Mouse (Mus musculus) limb, embryonic 15.5 days (tissue): ENCODE measurements around the gene Olfr679. TPM values are rescaled to one million over a fixed set of nuclear protein-coding genes. Genes with fewer than 3 reads are reported as not detected.
"Not testable (repeated sequence)": the region's sequence is repeated elsewhere in the genome, so short reads cannot be mapped to it uniquely, and the experiment has no call there.

Source experiments
- ATAC-seq: fragments of 200-750 bp; cut with Nextera tagmentation; 2 replicates; pipeline ENCODE4 v1.8.0; 2017; ENCODE audit warnings: low read depth, moderate TSS enrichment; ENCODE audit not compliant: insufficient number of reproducible peaks, low FRiP score, low TSS enrichment
- H3K27ac ChIP-seq: fragments of 300-500 bp; sonication (generic); 2 replicates; pipeline ENCODE4 v1.5.1; 2015; ENCODE audit warnings: moderate library complexity, mild to moderate bottlenecking, inconsistent platforms
- H3K27me3 ChIP-seq: fragments of 300-500 bp; sonication (generic); 2 replicates; pipeline ENCODE4 v1.6.1; 2015; ENCODE audit warnings: inconsistent platforms
- H3K36me3 ChIP-seq: fragments of 300-500 bp; sonication (generic); 2 replicates; pipeline ENCODE4 v1.6.1; 2015; ENCODE audit warnings: inconsistent platforms
- H3K4me1 ChIP-seq: fragments of 300-500 bp; sonication (generic); 2 replicates; pipeline ENCODE4 v1.6.1; 2015; ENCODE audit warnings: inconsistent platforms
- H3K4me2 ChIP-seq: fragments of 300-500 bp; sonication (generic); 2 replicates; pipeline ENCODE4 v1.6.1; 2015; ENCODE audit warnings: mild to moderate bottlenecking, inconsistent platforms
- H3K4me3 ChIP-seq: fragments of 300-500 bp; sonication (generic); 2 replicates; pipeline ENCODE4 v1.5.1; 2015; ENCODE audit warnings: mild to moderate bottlenecking, inconsistent platforms
- H3K9ac ChIP-seq: fragments of 300-500 bp; sonication (generic); 2 replicates; pipeline ENCODE4 v1.6.1; 2015; ENCODE audit warnings: inconsistent platforms
- H3K9me3 ChIP-seq: fragments of 300-500 bp; sonication (generic); 2 replicates; pipeline ENCODE4 v1.6.1; 2016; ENCODE audit warnings: inconsistent platforms
- WGBS: fragments of 180-500 bp; shearing (Covaris S2); methylation state at CpG from one replicate; pipeline ENCODE4 v1.1.7; 2015; 5-methylcytosine and 5-hydroxymethylcytosine counted together
- polyA plus RNA-seq: library from polyadenylated mRNA; unstranded; fragments of >200 nt; fragmentation: Nextera tagmentation; extraction: Ambion mirVana; gene quantifications from 2 replicates; pipeline ENCODE4 v1.2.1, GENCODE M21; 2015

Gene Olfr679
- polyA plus RNA-seq: not detected in 2 replicates

DNA sequence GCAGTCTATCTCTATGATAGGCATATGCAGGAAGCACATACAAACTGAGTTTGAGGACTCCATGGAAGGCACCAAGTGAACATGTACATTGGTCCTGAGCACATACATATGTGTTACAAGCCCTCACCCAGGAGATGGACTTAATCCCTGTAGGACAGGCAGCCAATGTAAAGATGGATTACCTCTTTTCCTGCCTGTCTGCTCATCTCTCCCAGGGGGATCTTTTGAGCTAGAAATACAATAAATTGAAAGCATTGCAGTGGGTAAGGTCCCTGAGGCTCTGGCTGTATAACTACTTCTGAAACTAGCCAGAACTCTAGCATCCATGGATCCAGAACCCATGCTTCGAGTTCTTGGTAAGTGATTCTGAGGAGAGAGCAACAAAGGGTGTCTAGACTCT, at the start of gene Olfr679:
Gene Olfr679, plus strand, starts transcription at position 301 of the 400 bp plus-strand sequence.
- no peaks in the 10 kb centered on the region for H3K27me3 ChIP-seq
- H3K4me1 ChIP-seq: no peaks in the 10 kb centered on the region
- no peak within 1 kb of the TSS for H3K27ac ChIP-seq
- no peaks in the 10 kb centered on the region for H3K36me3 ChIP-seq
- WGBS: 57% methylated on average over 1 of the region's 1 CpGs
- no peaks in the 10 kb centered on the region for H3K9me3 ChIP-seq
- no peak within 1 kb of the TSS for H3K4me3 ChIP-seq
- no peak within 1 kb of the TSS for H3K4me2 ChIP-seq
- ATAC-seq: no peak
- H3K9ac ChIP-seq: no peak within 1 kb of the TSS

- H3K4me3 ChIP-seq: no peak within 1 kb of the TSS
- H3K4me2 ChIP-seq: no peak within 1 kb of the TSS
- ATAC-seq: no peak
- no peaks in the 10 kb centered on the region for H3K36me3 ChIP-seq
- H3K27ac ChIP-seq: no peak within 1 kb of the TSS
- H3K4me1 ChIP-seq: no peaks in the 10 kb centered on the region
- H3K9me3 ChIP-seq: no peaks in the 10 kb centered on the region
- H3K9ac ChIP-seq: no peak within 1 kb of the TSS
- no peaks in the 10 kb centered on the region for H3K27me3 ChIP-seq
Measured at GRCm38 (mm10) chr7:105032398-105032797, 48.6 kb upstream of the Olfr679 start, which contains the start of gene Olfr676. Gene Olfr676 (plus strand): TSS chr7:105032698.

- not testable (repeated sequence) for H3K9ac ChIP-seq, H3K4me1 ChIP-seq, H3K27me3 ChIP-seq, H3K4me3 ChIP-seq, H3K9me3 ChIP-seq, H3K27ac ChIP-seq, ATAC-seq, H3K4me2 ChIP-seq, H3K36me3 ChIP-seq
- WGBS: 48% methylated on average over 5 of the region's 5 CpGs
Measured at GRCm38 (mm10) chr7:105033836-105034235, 47.2 kb upstream of the Olfr679 start.

- H3K4me2 ChIP-seq: no peak overlapping the region
- no peaks in the 10 kb centered on the region for H3K9me3 ChIP-seq
- H3K36me3 ChIP-seq: no peaks in the 10 kb centered on the region
- no peaks in the 10 kb centered on the region for H3K4me1 ChIP-seq
- H3K4me3 ChIP-seq: no peak overlapping the region
- no peaks in the 10 kb centered on the region for H3K27me3 ChIP-seq
- H3K27ac ChIP-seq: no peak overlapping the region
- no peak for ATAC-seq
- H3K9ac ChIP-seq: no peak overlapping the region
Measured at GRCm38 (mm10) chr7:105058951-105059350, 22.1 kb upstream of the Olfr679 start.

GRCm38 (mm10) chr7:105064175-105064574, 16.8 kb upstream of the Olfr679 start, which contains the start of gene Olfr678:
Gene Olfr678 (plus strand): TSS chr7:105064475.
- Histone ChIP-seq H3K27me3 (no peaks in the 10 kb centered on the region), H3K4me3 (no peak within 1 kb of the TSS), H3K9me3 (no peaks in the 10 kb centered on the region), H3K27ac (no peak within 1 kb of the TSS), H3K36me3 (no peaks in the 10 kb centered on the region), H3K4me1 (no peaks in the 10 kb centered on the region), H3K4me2 (no peak within 1 kb of the TSS), H3K9ac (no peak within 1 kb of the TSS)
- WGBS: 81% methylated on average over 1 of the region's 1 CpGs
- ATAC-seq: no peak

DNA sequence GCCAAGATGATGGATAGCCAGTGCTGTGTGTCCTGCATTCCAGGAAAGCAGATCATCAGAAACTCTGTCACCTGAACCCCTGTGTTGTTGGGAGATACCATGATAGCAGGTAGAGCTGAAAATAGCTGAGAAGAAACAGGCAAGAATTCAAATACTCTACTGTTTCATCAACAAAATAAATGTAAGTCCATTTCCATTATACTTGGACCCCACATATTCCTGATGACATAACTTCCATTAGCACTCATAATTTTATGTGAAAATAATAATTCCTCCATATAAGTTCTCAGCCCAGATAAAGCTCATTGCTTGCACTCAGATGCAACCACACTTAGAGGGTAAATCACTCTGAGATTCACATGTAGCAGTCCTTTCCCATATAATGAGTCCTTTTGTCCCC, 11.7 kb downstream of the Olfr679 start, which contains the start of gene Olfr680-ps1:
Gene Olfr680-ps1, minus strand, starts transcription at position 101 of the 400 bp plus-strand sequence.
- not testable (repeated sequence) for H3K4me1 ChIP-seq, H3K27me3 ChIP-seq, H3K27ac ChIP-seq, H3K9me3 ChIP-seq, H3K4me3 ChIP-seq, H3K4me2 ChIP-seq, H3K36me3 ChIP-seq, ATAC-seq, H3K9ac ChIP-seq

- Histone ChIP-seq H3K9me3 (no peaks in the 10 kb centered on the region), H3K4me3 (no peak within 1 kb of the TSS), H3K4me2 (no peak within 1 kb of the TSS), H3K27ac (no peak within 1 kb of the TSS), H3K9ac (no peak within 1 kb of the TSS), H3K4me1 (no peaks in the 10 kb centered on the region), H3K36me3 (no peaks in the 10 kb centered on the region), H3K27me3 (no peaks in the 10 kb centered on the region)
- ATAC-seq: no peak
Measured at GRCm38 (mm10) chr7:105116536-105116935, 35.5 kb downstream of the Olfr679 start, which contains the start of gene Olfr681. Gene Olfr681 (plus strand): TSS chr7:105116836.

Other genes starting within 250 kb of the Olfr679 start
- gene Usp17lb, start 238.6 kb upstream of the Olfr679 start, polyA plus RNA-seq: not detected in 2 replicates
- gene Usp17la, start 224.2 kb upstream of the Olfr679 start, polyA plus RNA-seq: not detected in 2 replicates
- not detected in 2 replicates for gene Olfr665, start 203.2 kb upstream of the Olfr679 start, polyA plus RNA-seq
- 0.19 TPM in 1 of 2 replicates, not detected in the other for gene Olfr666, start 185.3 kb upstream of the Olfr679 start, polyA plus RNA-seq
- gene Olfr667, start 159.7 kb upstream of the Olfr679 start, polyA plus RNA-seq: not detected in 2 replicates
- gene Olfr668, start 153.1 kb upstream of the Olfr679 start, polyA plus RNA-seq: not detected in 2 replicates
- not detected in 2 replicates for gene Olfr669, start 147.0 kb upstream of the Olfr679 start, polyA plus RNA-seq
- gene Olfr670, start 118.6 kb upstream of the Olfr679 start, polyA plus RNA-seq: not detected in 2 replicates
- gene Olfr671, start 102.1 kb upstream of the Olfr679 start, polyA plus RNA-seq: not detected in 2 replicates
- not detected in 2 replicates for gene Olfr672, start 79.2 kb upstream of the Olfr679 start, polyA plus RNA-seq
- gene Olfr675, start 52.7 kb upstream of the Olfr679 start, polyA plus RNA-seq: not detected in 2 replicates
- not detected in 2 replicates for gene Olfr676, start 48.5 kb upstream of the Olfr679 start, polyA plus RNA-seq
- not detected in 2 replicates for gene Olfr677, start 29.8 kb upstream of the Olfr679 start, polyA plus RNA-seq
- not detected in 2 replicates for gene Olfr678, start 16.7 kb upstream of the Olfr679 start, polyA plus RNA-seq
- gene Olfr680-ps1, start 11.6 kb downstream of the Olfr679 start, polyA plus RNA-seq: not detected in 2 replicates
- not detected in 2 replicates for gene Olfr681, start 35.6 kb downstream of the Olfr679 start, polyA plus RNA-seq
- gene Olfr683, start 65.8 kb downstream of the Olfr679 start, polyA plus RNA-seq: not detected in 2 replicates
- not detected in 2 replicates for gene Olfr684, start 82.4 kb downstream of the Olfr679 start, polyA plus RNA-seq
- not detected in 2 replicates for gene Olfr685, start 104.8 kb downstream of the Olfr679 start, polyA plus RNA-seq
- gene Olfr686, start 126.3 kb downstream of the Olfr679 start, polyA plus RNA-seq: not detected in 2 replicates
- not detected in 2 replicates for gene Olfr688, start 206.9 kb downstream of the Olfr679 start, polyA plus RNA-seq
- not detected in 2 replicates for gene Olfr689, start 230.0 kb downstream of the Olfr679 start, polyA plus RNA-seq